Mouse (Mus musculus) left cerebral cortex, postnatal 14 days (tissue): Measurements from ENCODE around the gene C8b. TPM values are rescaled to one million over a fixed set of nuclear protein-coding genes. Genes with fewer than 3 reads are reported as not detected.

Experiments
- DNase-seq, 2 experiments: peaks; one replicate each; pipeline ENCODE4 v3.0.0; 2021 to 2022; ENCODE audit warnings: low spot score in 2 of 2, mixed read lengths in 1 of 2
- intact Hi-C: fragments of 180-260 bp; cut with DNase I; formaldehyde crosslinking; loops from one replicate; pipeline ENCODE4 v1.15.1; 2025
- total RNA-seq, 2 experiments: library from RNA; stranded (reverse); gene quantifications; 2 replicates each; pipeline ENCODE4 v1.2.3; 2021

Gene C8b
- total RNA-seq, 2 experiments from 2014 or later: 0.34 TPM; not detected in 1

- DNase-seq: no peak
- intact Hi-C loops: no loop called here
Observed at GRCm38 (mm10) chr4:104804100-104804499, 38.0 kb downstream of the C8b start.

- intact Hi-C loops: no loop called here
- DNase-seq: no peak
Observed at GRCm38 (mm10) chr4:104805414-104806257, 39.5 kb downstream of the C8b start.

GRCm38 (mm10) chr4:104810710-104811286 lies 44.7 kb downstream of the C8b start:
- DNase-seq: no peak
- intact Hi-C loops: no loop called here

- DNase-seq: no peak
- intact Hi-C loops: no loop called here
Observed at GRCm38 (mm10) chr4:104813617-104814016, 47.5 kb downstream of the C8b start.

GRCm38 (mm10) chr4:104816519-104817232 lies 50.6 kb downstream of the C8b start:
- intact Hi-C loops: no loop called here

GRCm38 (mm10) chr4:104817509-104817908 lies 51.4 kb downstream of the C8b start:
- intact Hi-C loops: no loop called here
- DNase-seq: no peak

More at GRCm38 (mm10) chr4:104816519-104817232, 50.6 kb downstream of the C8b start:
- no peak for DNase-seq

- intact Hi-C loops: no loop called here
- no peak for DNase-seq
Observed at GRCm38 (mm10) chr4:104818986-104819385, 52.9 kb downstream of the C8b start.

GRCm38 (mm10) chr4:104819891-104820290 lies 53.8 kb downstream of the C8b start:
- intact Hi-C loops: no loop called here
- no peak for DNase-seq

- intact Hi-C loops: no loop called here
- no peak for DNase-seq
Observed at GRCm38 (mm10) chr4:104823597-104824101, 57.5 kb downstream of the C8b start.

GRCm38 (mm10) chr4:104824381-104825077 lies 58.4 kb downstream of the C8b start:
- intact Hi-C loops: no loop called here
- DNase-seq: no peak

GRCm38 (mm10) chr4:104828939-104829338 lies 62.8 kb downstream of the C8b start:
- peak; percentile 33 to 47 for DNase-seq
- intact Hi-C loops: no loop called here

- DNase-seq: no peak
- intact Hi-C loops: no loop called here
Observed at GRCm38 (mm10) chr4:104835096-104835495, 69.0 kb downstream of the C8b start.

- no peak for DNase-seq
Observed at GRCm38 (mm10) chr4:104838342-104838741, 72.2 kb downstream of the C8b start.

GRCm38 (mm10) chr4:104842204-104842603 lies 76.1 kb downstream of the C8b start:
- DNase-seq: no peak
- intact Hi-C loops: no loop called here

More at GRCm38 (mm10) chr4:104838342-104838741, 72.2 kb downstream of the C8b start:
- intact Hi-C loops: no loop called here

GRCm38 (mm10) chr4:104843546-104843945 lies 77.4 kb downstream of the C8b start:
- intact Hi-C loops: no loop called here
- DNase-seq: no peak

Other genes starting within 250 kb of the C8b start
- not detected for gene Gm17662, start 91.0 kb downstream of the C8b start, total RNA-seq
- gene C8a, start 110.1 kb downstream of the C8b start, total RNA-seq: under 1 TPM in 1 of 2 experiments, not detected in 1; 0.49 TPM
- 1 to 10 TPM; 1.3 to 1.5 TPM for gene Fyb2, start 147.1 kb downstream of the C8b start, total RNA-seq